Mouse (Mus musculus) urinary bladder, postnatal 25 days (tissue): ENCODE data around the gene Mafg.
"Not testable (repeated sequence)": the region's sequence is repeated elsewhere in the genome, so short reads cannot be mapped to it uniquely, and the experiment has no call there.

ENCODE experiments used
- DNase-seq: peaks from one replicate; pipeline ENCODE4 v3.0.0; 2022; ENCODE audit warnings: low spot score

Mafg gene

DNA sequence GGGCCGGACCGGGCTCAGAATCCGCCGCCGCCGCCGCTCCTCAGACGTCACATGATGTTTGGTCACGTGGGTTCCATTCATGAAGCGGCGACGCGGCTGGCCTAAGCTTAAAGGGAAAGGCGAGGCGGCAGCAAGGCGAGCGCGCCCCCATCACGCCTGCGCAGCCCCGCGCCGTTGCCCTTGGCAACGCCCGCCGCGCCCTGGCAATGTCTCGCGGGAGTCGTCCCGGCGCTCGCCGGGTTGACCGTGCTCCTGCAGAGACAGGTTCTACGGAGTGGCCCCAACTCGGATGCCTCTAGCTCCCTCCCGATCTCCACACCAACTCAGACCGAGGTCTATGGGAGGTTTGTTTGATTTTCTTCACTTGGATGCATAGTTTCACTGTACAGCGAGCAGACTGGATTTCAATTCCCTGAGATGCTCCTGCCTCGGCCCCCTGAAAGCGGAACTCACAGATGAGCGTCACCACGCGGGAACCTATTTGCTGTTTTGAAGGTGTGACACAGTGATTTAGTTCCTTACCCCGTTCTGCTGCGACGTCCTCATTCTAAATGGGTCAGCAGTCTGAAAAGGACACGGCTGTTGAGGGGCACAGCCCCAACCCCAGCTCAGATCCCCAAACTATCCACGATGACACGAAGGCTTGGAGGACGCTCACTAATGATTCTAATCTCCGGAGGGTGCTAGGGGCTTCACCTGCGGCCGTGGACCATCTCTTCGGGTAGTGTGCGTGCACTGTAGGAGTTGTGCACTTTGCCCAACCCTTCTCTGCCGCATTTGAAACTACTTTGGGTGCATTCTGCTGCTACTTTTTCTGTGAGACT, at the start of gene Mafg:
Mafg (minus strand) TSS at position 81 of the 824 bp plus-strand sequence.
- peak; percentile 89 for DNase-seq

DNA sequence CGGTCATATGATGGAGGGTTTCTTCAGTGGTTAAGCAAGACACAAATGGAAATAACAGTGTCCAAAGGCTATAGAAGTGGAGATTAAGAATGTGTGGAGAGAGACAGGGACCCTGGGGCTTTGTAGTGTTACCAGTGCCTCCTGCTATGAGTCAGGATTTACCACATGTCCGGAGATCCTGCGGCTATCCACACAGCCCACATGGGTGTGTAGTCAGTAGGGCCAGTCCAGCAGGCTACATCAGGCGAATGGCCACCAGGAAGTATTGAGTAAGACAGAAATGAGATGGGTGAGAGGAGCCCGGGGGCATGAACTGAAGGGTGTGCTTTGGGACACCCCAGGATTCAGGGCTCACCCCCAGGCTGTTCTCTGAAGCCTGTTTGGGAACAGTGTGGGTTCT, 49.3 kb upstream of the Mafg start:
- DNase-seq, result no peak

DNA sequence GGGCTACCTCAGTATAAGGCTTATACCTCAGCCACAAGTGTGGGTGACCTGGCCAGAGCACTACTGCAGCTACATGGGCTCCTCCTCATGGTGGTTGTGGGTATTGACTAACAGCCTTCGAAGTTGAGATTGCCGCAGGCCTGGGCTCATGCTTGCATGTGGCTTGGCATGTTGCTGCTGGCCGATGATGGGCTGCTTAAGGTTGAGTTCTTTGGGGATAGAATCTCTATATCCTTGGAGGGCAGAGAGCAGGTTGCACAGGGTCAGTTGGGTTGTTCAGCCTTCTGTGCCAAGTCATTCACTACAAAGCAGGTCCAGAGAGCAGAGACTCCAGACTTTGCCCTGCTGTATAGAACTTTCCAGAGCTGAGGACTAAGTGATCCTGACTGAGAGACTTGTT, 46.5 kb upstream of the Mafg start:
- DNase-seq, result no peak

DNA sequence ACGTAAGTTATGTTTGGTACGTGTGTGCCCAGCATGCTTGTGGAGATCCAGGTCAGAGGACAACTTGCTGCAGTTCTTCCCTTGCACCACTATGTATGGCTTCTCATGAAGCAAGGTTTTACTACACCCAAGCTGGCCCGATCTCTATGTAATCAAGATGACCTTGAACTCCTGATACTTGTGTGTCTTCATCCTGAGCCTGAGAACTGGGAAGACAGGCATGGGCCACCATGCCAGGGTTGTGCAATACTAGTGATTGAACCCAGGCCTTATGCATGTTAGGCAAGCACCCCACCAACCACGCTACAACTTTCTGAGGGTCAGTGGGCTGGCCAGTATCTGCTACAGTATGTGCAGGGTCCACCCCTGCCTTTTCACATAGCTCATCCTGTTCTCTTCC, 43.6 kb upstream of the Mafg start:
- no peak for DNase-seq

DNA sequence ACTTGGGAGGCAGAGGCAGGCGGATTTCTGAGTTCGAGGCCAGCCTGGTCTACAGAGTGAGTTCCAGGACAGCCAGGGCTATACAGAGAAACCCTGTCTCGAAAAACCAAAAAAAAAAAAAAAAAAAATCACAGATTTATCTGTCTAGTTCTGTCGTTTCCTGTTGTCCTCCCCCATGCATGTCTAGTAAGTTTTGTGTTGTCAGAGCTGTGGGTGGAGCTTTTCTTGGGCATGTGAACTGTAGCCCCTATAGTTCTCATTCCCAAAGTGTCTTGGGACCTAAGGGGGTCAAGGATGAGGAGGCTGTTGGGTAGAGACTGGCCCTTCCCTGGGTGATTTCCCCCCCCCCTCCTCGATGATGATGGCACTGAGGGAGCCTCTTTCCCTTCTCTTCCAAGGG, 42.5 kb upstream of the Mafg start:
- DNase-seq, result not testable (repeated sequence)

DNA sequence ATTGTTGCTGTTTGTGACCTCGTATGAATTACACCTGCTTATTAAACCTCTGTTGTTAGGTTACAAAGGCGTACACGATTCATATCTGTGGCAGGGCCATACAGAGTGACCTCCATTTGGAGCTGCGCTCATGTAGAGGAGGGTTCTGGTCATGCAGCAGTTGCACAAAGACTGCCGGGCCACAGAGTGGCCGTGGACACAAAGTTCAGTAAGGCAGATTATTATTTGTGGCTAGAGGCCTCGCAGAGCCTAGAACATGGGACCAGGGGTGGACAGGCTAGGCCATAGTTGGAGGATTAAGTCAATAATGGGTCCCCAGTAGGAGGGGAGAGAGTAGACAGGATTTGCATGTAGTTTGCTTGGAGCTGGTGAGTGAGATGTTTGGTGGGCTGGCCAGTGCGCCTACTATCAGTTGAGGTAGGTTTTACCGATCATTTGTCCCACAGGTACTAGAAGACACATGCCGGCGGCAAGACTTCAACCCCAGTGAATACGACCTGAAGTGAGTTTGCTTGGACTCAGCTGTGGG, 40.3 kb upstream of the Mafg start:
- no peak for DNase-seq

DNA sequence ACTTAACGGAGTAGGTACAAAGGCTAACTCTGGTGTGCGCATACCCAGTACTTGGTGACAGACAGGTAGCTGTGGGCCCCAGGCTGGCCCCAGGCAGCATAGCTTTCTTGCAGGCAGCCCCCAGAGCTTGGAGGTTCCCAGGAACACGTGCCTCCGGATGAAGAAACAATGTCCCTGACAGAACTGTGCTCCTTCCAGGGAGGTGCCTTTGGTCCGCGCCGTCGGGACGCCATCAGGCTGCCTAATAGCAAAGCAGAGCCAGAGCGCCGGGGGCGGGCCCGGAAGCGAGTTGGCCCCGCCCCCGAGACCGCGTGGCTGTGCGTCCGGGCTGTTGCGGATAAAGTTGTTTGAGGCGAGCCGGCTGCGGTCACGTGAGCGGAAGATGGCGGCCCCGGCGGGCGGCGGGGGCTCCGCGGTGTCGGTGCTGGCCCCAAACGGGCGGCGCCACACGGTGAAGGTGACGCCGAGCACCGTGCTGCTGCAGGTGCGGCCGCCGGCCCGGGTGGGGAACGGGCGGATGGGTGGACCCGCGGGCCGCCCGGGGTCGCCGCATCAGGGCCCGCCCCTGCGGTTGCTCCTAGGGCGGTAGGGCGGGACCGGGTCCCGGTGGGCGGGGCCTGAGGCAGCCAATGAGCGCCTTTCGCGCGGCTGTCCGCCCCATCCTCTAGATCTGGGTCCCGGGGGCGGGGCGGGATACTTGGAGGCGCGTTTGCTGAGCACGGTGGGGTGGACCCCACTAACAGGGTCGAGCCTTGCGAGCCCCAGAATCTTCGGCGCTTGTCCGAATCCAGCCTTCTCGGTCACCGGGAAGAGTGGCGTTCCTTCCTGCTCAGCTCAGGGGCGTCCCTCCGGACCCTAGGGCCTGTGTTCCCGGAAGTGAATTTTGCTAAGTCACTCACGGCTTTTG, 39.5 kb upstream of the Mafg start, which contains the start of gene Aspscr1:
Aspscr1 (plus strand) TSS at position 287 of the 907 bp plus-strand sequence.
- DNase-seq, result peak; percentile 96

DNA sequence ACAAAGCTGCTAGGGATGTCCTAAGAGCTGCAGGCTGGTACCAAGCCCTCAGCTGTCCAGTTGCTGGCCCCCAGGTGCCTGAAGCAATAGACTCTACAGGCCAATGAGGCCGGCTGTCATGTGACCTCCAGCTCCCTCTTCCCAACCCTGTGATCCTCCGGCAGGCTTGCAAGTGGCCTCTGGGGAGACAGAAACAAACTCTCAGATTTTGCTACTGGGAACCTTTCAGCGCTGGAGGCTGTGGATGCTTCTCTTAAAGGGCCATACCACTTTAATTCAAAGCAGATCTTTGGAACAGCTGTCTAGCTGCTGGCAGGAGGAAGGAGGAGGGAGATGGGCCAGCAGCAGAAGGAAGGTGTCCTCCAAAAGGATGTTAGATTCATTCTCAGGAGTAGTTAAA, 33.2 kb upstream of the Mafg start:
- no peak for DNase-seq

DNA sequence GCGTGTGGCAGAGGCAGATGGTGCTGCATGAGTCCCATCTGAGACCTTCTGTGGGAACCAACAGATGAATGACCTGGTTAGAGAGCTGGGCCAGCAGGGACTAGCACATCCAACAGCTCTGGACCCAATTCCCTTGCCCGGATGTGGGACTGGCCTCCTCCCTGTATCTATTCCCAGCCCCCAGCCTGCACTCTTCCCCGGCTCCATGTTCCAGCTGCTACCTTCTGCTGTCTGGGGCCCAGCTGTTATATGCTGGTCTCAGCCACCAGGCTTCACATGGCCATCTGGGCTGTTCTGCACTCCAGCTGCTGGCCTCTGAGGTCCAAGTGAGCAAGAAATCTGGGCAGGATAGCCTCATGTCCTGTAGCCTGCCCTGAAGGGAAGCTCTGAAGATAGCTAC, 32.0 kb upstream of the Mafg start:
- no peak for DNase-seq

DNA sequence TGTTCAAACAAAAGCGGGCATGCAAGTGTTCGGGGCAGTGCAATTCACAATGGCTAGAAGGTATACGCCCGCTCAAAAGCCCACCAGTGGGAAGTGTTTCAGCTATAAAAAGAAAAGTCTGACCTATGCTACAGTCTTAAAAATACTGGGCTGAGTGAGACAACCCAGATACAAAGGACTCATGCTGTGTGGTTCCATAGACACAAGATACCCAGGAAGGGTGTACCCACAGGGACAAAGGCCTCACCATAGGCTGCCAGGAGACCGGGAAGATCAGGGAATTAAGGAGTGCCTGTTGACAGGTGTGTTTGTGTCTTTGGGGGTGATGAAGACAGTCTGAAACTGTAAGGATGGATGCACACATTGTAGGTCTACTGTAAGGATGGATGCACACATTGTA, 30.3 kb upstream of the Mafg start:
- no peak for DNase-seq

DNA sequence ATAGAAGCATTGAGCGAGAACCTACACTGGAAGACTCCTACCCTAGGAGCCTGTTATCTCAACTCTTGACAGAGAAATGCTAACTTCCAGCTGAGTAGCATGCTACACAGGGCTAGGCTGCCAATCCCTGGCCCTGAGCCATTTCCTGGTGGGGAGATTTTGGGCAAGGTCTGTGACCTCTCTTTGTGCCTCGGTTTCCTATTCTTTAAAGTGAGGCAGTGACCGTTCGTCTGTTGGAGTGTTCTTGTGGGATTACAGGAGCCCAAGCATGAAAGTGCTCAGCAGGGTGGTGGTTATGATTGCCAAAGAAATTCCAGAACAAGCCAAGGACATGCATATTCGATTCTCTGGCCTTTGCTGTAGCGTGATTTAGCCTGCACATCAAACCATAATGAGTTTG, 29.4 kb upstream of the Mafg start:
- DNase-seq, result no peak

DNA sequence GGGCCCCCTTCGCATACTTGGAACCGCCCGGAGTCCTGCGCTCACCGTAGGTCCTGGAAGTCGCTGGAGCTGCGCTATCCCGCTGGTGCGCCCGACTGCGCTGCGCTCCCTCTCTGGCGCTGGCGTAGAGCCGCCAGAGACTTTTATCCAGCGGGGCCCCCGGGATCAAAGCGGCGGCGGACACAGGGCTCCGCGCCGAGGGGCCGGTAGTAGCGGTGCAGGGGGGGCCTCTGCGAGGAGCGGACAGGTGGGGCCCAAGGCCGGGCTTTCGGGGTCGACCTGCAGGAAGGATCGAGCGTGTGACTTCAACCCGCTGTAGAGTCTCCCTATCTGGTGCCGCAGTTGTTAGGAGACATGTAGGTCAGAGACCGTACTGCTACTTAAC, 27.7 kb upstream of the Mafg start, which contains the start of gene Notum:
Notum (minus strand) TSS at position 100 of the 385 bp plus-strand sequence.
- no peak for DNase-seq

DNA sequence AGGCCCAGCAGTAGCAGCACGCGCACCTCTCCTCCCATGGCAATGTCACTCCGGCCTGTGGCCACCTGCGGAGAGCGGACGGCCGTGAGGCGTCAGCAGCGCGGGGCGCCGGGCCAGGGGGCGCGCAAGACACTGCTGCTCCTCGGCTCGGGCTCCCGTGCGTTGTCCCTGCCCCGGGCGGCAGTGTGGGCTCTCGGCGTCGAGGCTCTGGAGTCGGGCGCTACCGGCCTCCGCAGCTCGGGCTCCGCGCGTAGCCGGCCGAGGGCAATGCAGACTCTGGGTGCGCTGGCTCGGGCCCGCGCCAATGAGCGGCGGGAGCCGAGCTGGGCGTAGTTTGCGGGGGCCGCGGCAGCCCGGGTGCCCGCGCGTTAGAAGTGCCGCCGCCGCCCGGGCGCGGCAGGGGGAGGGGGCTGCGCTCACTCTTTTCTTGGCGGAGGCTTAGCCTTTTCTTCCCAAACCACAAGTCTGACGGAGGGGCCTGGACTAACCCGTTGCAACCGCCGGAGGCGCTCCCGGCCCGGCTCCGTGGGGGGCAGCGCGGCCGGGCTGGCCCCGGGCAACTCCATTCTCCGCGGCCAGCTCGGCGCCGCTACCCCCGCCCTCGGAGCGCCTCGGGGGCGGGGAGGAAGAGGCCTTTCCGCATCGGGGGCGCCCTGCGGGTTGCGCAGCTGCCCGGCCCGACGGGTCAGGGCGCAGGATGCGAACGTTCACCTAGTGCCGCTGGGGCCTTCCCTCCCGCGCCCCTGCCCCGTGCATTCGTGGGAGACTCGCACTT, 27.1 kb upstream of the Mafg start:
- DNase-seq, result no peak

DNA sequence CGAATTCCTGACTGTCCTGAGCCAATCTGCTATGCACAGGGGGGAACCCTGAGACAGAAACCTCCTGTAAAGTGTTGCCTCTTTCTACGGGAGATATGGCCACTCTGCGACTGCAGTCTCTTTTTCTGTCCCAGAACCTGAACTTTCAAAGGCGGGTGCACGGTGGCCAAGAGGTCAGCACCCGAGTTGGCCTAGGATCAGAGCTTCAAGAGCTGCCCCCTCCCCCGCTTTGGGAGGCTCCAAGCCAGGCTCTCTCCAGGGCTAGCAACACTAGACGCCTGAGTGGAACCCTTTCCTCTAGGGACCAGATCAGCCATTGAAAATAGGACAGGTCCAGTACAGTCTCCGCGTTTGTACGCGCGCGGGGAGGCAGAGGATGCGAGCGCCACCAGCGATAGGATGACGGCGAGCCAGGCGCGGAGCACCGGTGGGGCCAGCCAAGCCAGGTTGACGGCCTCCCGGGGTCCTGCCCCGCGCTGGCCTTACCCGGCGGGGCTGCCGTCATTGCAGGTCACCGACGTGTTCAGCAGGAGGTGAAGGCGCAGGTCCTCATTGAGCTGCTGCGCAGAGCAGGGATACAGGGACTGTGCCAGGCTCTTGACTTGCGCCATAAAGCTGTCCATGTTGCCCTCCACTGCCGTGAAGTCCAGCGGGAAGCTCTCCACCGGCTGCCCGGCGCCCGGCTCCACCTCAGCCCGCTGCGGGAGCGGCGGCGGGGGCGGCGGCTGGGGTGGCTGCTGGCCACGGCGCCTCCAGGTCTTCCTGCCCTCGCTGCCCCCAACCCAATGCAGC, 26.3 kb upstream of the Mafg start:
- DNase-seq, result no peak

DNA sequence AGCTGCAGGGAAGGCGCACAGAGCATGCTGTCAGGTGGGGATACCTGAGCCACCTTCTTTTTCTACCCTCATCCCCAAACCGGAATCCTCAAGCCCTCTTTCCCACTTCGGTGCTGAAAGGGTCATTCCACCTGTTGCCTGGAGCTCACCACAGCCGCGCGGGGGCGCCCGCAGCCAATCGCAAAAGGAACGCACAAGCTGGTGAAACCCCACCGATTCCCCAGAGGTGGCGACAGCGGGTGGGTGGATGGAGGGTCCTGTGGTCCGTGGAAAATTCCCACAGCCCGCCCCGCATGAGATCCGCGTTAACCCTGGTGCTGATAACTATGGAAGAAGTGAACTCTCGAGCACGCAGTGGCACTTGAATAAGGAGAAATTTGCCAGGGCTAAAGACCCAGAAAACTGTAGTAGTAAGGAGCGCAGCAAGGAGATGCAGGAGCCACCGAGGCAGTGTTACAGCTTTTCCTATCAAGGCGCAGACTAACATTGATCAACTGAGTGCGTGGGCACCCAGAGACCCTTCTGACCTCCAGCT, 25.5 kb upstream of the Mafg start:
- peak; percentile 83 for DNase-seq

DNA sequence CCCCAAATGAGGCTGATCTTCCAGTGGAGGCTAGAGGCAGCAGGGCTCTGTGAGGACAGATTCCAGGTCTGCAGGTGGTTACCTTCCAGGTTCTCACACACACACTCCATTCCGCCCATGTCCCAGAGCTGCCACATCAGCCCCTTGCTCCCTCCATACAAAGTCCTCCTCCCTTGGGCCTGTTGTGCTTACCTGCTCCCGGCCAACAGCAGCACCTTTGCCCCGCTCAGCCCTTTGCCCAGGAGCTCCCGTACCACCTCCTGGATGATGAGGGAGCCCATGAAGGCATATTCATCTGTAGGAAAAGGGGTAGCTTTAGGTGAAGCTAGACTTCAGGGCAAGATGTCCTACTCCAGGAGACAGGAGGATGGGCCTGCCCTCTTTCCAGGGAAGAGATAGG, 23.9 kb upstream of the Mafg start:
- DNase-seq, result no peak

DNA sequence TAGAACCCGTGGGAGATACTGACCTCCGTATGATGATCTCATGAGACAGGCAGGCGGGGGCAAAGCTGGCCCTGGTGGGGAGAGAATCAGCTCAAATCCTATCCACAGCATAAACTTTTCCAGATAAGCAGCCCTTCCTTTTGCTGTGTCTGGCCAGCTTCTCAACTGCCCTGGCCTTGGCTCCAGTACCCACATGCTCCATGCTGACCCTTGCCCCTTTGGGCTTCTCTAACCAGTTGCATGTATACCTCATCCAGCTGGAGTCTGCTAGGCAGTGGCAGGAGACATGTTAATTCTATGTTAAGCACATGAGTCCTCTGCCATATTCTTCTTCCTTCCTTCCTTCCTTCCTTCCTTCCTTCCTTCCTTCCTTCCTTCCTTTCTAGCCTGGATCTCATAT, 21.3 kb upstream of the Mafg start:
- no peak for DNase-seq

DNA sequence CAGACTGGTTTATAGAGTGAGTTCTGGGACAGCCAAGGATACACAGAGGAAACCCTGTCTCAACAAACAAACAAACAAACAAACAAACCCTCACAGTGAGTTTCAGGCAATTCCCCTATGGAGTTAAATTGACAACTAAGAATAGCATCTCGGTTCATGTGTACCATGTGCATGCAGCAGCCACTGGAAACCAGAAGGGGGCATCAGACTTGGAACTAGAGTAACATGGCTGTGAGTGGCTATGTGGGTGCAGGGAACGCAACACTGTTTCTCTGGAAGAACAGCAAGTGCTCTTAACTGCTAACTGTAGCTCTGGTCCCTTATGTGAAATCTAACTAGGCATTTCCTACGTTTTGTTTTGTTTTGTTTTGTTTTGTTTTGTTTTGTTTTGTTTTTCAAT, 18.5 kb upstream of the Mafg start:
- no peak for DNase-seq

DNA sequence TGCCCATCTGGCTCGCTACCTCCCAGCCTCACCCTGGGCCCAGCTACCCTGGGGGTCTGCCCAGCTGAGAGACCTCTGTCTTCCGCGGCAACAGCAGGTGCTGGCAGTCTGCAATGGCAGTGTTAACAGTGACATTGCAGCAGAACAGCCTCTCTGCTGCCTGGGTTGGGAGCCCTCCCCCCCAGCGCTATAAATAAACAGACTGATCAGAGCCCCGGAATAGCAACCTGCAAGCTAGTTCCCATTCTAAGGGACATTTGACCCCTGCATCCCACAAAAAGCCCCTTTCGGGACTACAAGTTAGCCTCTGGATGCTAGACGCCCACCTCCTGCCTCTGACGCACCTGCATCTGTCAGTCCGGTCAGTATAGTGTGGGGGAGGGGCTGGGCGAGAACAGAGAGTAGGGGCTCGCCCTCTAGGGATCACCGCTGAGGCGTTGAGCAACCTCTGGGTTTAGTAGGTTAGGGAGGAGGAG, 14.6 kb upstream of the Mafg start, which contains the start of gene Myadml2:
Myadml2 (minus strand) TSS at position 158 of the 476 bp plus-strand sequence.
- DNase-seq, result no peak

DNA sequence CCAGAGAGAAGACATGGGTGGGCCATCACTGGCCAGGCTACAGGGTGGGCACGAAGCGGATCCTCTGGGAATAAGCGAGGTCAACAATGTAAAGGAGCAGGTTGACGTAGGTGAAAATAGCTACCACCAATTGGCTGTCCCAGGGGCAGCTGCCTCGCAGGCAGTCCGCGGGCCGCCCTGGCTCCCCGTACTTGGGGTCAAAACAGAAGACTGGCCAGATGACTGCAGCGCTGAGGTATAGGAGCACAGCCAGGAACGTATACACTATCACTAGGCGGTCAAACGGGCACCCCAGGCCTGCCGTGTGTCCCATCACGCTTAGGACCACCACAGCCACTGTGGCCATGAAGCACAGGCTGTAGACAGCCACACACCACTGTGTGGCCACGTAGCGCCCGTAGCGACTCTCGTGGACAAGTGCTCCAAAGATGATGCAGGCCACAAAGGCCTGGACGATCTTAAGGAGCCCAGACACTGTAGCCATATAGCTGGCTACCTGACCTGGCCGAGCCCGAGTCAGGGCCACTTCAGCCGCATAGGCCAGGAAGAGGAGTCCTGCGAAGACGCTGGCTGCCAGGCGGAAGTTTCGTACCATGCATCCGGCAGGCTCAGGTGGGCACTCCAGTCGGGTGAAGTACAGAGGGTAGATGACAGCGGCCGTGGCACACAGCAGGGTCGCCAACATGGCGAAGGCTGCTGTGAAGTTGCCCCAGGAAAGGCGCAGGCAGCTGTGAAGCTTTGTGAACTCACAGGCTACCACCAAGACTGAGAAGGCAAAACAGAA, 13.8 kb upstream of the Mafg start:
- no peak for DNase-seq
